Mouse (Mus musculus): Measurements from ENCODE around the gene Sema4d. TPM values are rescaled to one million over a fixed set of nuclear protein-coding genes. Genes with fewer than 3 reads are reported as not detected.
"Not testable (repeated sequence)": the region's sequence is repeated elsewhere in the genome, so short reads cannot be mapped to it uniquely, and the experiment has no call there.

The Sema4d gene
- polyA plus RNA-seq, 1 experiment from 2014 or later: 10.5 TPM

DNA sequence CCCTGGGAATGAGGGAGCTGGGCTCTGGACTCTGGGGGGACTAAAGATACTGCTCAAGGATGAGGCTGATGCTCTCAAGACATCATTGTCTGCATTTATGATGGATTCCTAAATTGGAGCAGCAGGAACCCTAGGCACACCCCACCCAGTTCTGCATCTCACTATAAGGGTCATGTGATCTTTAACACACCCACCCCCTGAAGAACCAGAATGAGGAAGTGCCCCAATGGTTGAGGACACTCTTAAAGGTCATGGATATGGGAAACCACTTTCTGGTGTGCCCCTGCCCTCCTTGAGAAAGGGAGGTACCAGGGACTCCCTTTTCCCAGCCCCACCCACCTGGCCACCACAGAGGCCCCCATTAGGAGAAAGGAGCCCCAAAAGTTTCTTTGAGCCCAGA lies 97.1 kb downstream of the Sema4d start:
- Histone ChIP-seq H3K4me2 (no peak overlapping the region), H3K9me3 (no peaks in the 10 kb centered on the region), H3K36me3 (peaks cover 19% of the 10 kb centered on the region), H3K4me1 (replicated peaks) (no peaks in the 10 kb centered on the region), H3K4me3 (no peak overlapping the region), H3K27me3 (no peaks in the 10 kb centered on the region), H3K9ac (no peak overlapping the region), H3K27ac (no peak overlapping the region)
- no peak for ATAC-seq (ENCODE audit: low FRiP score)

DNA sequence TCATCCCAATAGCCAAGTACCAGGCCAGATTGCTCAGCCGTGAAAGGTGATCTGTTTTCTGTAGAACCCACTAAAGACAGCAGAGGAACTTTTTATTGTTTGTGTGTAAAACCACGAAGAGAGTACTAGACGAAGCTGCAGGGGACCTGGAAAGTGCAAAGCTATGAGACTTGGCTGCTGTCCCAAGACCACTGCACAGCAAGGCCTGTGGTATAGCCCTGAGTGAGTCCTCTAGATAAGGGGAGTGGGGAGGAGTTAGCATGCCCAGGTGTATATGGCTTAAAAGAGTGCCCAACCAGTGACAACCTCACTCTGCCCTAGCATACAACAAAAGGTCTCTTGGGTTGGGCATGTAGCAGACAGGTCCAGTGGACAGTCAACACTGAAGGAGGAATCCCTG lies 104.9 kb downstream of the Sema4d start:
- Histone ChIP-seq H3K4me1 (replicated peaks) (no peaks in the 10 kb centered on the region), H3K9ac (no peak overlapping the region), H3K27ac (no peak overlapping the region), H3K4me3 (no peak overlapping the region), H3K36me3 (peaks cover 67% of the 10 kb centered on the region), H3K4me2 (no peak overlapping the region), H3K27me3 (no peaks in the 10 kb centered on the region), H3K9me3 (no peaks in the 10 kb centered on the region)
- no peak for ATAC-seq (ENCODE audit: low FRiP score)
- 50% methylated on average over 3 of the region's 3 CpGs for WGBS

DNA sequence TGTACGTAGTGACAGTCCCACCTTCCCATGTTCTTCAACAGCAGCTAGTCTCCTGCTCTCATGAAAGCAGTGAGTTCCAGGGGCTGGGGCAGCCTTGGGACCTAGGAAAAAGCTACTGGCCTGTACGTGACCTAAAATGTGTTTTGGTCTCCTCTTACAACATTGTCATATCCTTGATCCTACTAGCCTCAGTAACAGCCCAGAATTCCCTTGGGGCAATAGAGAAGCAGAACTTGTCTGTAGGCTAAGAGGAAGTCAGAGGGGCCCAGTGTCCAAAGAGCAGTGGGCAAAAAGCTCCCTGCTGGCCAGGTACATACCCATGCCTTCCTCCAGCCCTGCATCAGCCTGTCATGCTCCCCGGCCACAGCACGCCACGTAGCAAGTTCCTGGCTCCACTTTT lies 106.6 kb downstream of the Sema4d start:
- Histone ChIP-seq H3K27ac (no peak overlapping the region), H3K27me3 (no peaks in the 10 kb centered on the region), H3K9me3 (no peaks in the 10 kb centered on the region), H3K36me3 (peaks cover 84% of the 10 kb centered on the region), H3K4me3 (no peak overlapping the region), H3K9ac (no peak overlapping the region), H3K4me2 (no peak overlapping the region), H3K4me1 (replicated peaks) (no peaks in the 10 kb centered on the region)
- ATAC-seq (ENCODE audit: low FRiP score): no peak
- WGBS: 97% methylated on average over 5 of the region's 5 CpGs

DNA sequence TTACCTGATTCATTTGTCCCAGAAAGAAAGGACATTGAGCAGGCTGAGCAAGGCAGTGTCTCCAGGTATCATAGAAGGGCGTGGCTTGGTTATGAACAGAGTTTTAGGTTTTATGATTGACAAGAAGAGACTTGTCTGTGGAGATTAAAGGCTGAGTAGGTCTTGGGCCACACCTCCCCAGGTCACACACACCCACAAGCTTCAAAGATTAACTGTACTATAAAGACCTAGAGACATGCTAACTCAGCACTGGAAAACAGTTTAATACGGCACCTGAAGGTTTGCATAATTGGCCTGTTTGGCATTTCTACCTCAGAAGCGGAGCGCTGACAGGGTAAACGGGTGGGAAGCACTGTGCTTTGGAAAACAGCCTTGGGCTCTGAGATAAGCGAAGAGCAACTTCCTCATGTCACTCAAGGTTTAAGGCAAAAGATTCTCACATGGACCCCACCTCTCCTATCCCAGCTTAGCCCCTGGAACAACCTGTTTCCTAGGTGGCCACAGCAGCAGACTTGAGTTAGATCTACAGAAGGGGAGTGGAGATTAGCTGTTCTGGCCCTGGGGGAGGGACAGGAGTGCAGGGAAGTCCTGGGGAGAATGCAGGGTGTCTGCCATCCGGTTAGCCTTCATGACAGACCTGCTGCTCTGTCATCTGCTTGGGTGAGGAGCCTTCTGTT lies 108.1 kb downstream of the Sema4d start:
- H3K4me3 ChIP-seq: no peak overlapping the region
- no peaks in the 10 kb centered on the region for H3K9me3 ChIP-seq
- H3K36me3 ChIP-seq: peaks cover 87% of the 10 kb centered on the region
- no peak overlapping the region for H3K9ac ChIP-seq
- H3K4me2 ChIP-seq: no peak overlapping the region
- no peak overlapping the region for H3K27ac ChIP-seq
- WGBS: 92% methylated on average over 7 of the region's 7 CpGs
- ATAC-seq (ENCODE audit: low FRiP score): no peak
- H3K4me1 ChIP-seq (replicated peaks): no peaks in the 10 kb centered on the region
- H3K27me3 ChIP-seq: no peaks in the 10 kb centered on the region

DNA sequence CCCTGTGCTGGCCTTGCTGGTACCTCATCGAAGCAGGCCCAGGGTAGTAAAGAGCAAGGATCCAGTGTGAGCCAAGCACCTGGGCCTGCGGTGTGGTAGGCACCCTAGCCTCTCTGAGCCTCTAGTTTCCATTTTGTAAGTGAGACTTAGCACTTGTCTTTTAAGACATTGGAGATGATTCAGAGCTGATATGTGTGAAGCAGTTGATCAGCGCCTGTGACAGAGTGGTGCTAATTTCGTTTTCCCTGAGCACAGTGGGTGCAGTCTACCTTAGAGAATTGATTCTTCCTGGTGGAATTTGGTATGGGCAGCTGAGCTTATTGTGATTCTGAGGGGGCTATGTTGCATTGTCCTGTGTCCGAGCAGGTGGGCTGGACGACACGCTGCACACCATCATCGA lies 111.9 kb downstream of the Sema4d start:
- no peak overlapping the region for H3K4me3 ChIP-seq
- no peaks in the 10 kb centered on the region for H3K9me3 ChIP-seq
- H3K9ac ChIP-seq: no peak overlapping the region
- H3K4me2 ChIP-seq: no peak overlapping the region
- no peaks in the 10 kb centered on the region for H3K27me3 ChIP-seq
- no peak for ATAC-seq (ENCODE audit: low FRiP score)
- WGBS: 94% methylated on average over 8 of the region's 8 CpGs
- H3K4me1 ChIP-seq (replicated peaks): no peaks in the 10 kb centered on the region
- H3K36me3 ChIP-seq: peaks cover 98% of the 10 kb centered on the region
- H3K27ac ChIP-seq: no peak overlapping the region

DNA sequence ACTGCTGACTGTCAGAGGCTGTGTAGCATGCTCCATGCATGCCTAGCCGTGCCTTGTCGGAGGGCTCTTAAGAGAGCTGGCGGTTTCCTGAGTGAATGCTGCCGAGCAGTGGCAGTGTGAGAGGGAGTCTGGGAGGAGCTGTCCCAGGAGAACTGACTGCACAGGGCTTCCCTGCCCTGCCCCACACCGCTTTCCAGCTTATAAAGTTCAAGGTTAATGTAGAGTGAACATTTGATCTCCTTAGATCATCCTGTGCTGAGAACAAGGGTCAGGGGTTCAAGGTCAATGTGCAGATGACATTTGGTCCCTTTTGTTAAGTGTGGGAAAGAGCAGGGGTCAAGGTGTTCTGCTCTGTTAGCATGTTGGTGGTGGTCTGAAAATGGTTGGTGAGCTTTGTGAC lies 112.5 kb downstream of the Sema4d start:
- Histone ChIP-seq H3K36me3 (peaks cover 98% of the 10 kb centered on the region), H3K27ac (no peak overlapping the region), H3K4me2 (no peak overlapping the region), H3K9me3 (no peaks in the 10 kb centered on the region), H3K27me3 (no peaks in the 10 kb centered on the region), H3K4me1 (replicated peaks) (no peaks in the 10 kb centered on the region), H3K4me3 (no peak overlapping the region), H3K9ac (no peak overlapping the region)
- no peak for ATAC-seq (ENCODE audit: low FRiP score)
- WGBS: 94% methylated on average over 5 of the region's 5 CpGs

DNA sequence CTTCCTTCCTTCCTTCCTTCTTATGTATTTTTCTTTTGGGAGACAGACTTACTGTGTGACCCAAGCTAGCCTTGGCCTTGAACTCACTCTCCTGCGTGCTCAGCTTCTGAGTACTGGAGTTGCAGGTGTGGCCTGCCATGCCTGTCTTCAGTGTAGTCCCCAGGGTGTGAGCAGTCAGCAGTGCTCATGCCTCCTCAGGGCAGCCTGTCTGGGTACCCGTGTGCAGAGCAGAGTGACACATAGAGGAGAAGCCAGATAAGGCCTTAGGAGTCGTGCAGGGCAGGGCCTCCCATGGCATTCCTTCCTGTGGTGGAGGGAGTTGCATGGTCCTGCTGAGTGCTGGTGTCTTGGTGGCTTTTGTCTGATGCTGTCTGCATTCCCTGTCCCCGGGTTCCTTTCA lies 114.2 kb downstream of the Sema4d start:
- no peak for ATAC-seq (ENCODE audit: low FRiP score)
- Histone ChIP-seq H3K9ac (no peak overlapping the region), H3K27ac (no peak overlapping the region), H3K9me3 (no peaks in the 10 kb centered on the region), H3K4me3 (no peak overlapping the region), H3K27me3 (no peaks in the 10 kb centered on the region), H3K4me2 (no peak overlapping the region), H3K36me3 (peaks cover 98% of the 10 kb centered on the region), H3K4me1 (replicated peaks) (no peaks in the 10 kb centered on the region)
- 89% methylated on average over 4 of the region's 4 CpGs for WGBS

DNA sequence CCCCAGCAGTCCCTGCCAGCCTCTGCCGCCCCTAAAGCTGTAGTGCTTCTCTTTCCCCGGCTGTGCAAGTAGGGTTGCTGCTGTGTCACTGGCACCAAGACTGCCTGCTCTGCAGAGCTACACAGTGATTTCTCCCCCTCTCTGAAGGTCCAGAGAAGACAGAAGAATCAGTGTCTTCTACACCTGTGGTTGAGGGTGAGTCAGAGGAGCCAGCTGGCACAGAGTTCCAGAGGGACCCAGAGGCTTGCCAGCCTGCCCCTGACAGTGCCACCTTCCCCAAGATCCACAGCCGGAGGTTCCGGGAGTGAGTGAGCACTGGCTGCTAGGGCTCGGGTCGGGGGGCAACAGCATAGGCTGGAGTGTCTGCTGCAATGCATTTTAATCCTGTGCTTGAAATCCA lies 114.9 kb downstream of the Sema4d start:
- ATAC-seq (ENCODE audit: low FRiP score): no peak
- Histone ChIP-seq H3K4me3 (no peak overlapping the region), H3K4me2 (no peak overlapping the region), H3K4me1 (replicated peaks) (no peaks in the 10 kb centered on the region), H3K9ac (no peak overlapping the region), H3K27ac (no peak overlapping the region), H3K27me3 (no peaks in the 10 kb centered on the region), H3K9me3 (no peaks in the 10 kb centered on the region), H3K36me3 (peaks cover 100% of the 10 kb centered on the region)
- WGBS: 94% methylated on average over 6 of the region's 6 CpGs

DNA sequence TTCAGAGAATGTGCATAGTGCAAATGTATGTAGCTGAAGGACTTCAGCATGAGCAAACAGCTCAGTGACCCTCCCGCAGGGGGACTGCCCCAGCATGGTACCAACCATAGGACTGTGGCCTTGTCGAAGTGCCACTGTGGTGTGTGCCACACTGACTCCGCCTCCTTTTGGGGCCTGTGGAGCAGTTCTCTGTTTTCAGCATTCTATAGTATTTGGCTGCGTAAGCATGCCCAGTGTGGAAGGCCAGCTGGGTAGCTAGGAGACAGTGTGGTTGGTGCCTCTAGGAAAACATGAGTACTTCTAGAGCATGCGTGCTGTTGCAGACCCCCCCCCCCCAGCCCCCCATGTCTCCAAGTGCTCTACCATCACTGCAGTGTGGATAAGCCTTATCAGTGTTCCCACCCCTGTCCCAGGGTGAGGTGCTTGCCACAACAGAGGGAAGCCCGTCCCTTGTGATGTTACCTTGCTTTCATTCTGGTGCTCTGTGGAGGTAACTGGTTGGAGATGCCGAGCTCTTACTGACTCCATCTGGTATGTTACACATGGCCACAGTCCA lies 115.8 kb downstream of the Sema4d start:
- H3K9me3 ChIP-seq: no peaks in the 10 kb centered on the region
- peaks cover 98% of the 10 kb centered on the region for H3K36me3 ChIP-seq
- no peaks in the 10 kb centered on the region for H3K4me1 ChIP-seq (replicated peaks)
- no peaks in the 10 kb centered on the region for H3K27me3 ChIP-seq
- 93% methylated on average over 7 of the region's 7 CpGs for WGBS
- ATAC-seq (ENCODE audit: low FRiP score): no peak
- H3K4me2 ChIP-seq: no peak overlapping the region
- no peak overlapping the region for H3K27ac ChIP-seq
- H3K9ac ChIP-seq: no peak overlapping the region
- no peak overlapping the region for H3K4me3 ChIP-seq

DNA sequence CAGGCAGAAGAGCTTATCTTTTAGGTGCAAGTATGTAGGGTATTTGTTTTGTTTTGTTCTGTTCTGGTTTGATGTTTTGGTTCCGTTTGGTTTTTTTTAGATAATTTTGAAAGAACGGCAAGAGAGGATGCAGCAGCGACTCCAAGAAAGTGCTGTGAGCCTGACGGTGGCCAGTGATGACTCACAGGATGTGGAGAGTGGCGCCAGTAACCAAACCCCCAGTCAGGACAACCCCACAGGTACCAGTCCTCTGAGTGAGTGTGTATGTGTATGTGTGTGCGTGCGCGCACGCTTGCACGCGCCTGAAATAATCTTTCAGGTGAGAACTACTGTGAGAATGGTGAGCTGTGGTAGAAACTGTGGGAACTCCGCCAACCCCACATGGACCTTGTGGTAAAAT lies 116.5 kb downstream of the Sema4d start:
- Histone ChIP-seq H3K4me1 (replicated peaks) (no peaks in the 10 kb centered on the region), H3K4me2 (no peak overlapping the region), H3K4me3 (no peak overlapping the region), H3K9me3 (no peaks in the 10 kb centered on the region), H3K36me3 (peaks cover 91% of the 10 kb centered on the region), H3K9ac (no peak overlapping the region), H3K27ac (no peak overlapping the region), H3K27me3 (no peaks in the 10 kb centered on the region)
- no peak for ATAC-seq (ENCODE audit: low FRiP score)
- WGBS: 97% methylated on average over 12 of the region's 12 CpGs

DNA sequence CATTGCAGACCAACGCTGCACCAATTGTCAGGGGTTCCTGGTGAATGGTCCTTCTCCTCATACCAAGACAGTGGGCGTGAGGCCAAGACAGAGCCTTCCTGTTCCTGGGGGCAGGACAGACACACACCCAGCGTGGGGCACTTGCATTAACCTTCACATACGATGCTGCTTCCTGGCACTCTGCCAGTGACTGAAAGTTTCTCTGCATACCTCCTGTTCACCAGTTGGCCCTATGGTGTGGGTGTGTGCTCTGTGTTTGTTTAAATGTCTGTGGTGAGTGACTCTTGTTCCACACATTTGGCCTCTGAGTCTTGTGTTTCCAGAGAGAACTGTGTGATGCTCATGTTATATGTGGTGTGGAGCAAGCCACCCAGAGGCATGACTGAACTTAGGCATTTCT lies 116.9 kb downstream of the Sema4d start:
- no peak overlapping the region for H3K9ac ChIP-seq

DNA sequence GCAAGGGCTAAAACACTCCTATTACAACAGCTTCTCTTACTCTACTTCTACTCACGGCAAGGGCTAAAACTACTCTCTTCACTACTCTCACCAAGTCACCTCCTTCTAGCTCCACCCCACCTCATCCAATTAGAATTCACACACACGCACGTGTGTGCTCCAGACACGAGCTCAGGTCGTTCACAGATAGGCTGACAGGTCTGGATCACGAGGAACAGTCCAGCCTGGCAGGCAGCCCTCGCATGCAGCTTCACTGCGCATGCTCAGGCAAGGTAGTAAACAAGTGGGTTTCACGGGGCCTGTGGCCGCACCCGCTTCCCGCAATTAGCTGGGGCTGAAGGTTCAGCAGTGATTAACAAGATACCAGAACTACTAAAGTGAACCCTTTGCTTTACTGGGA lies 125.4 kb downstream of the Sema4d start:
- peaks cover 82% of the 10 kb centered on the region for H3K36me3 ChIP-seq
- not testable (repeated sequence) for H3K4me2 ChIP-seq; ATAC-seq (ENCODE audit: low FRiP score); H3K4me3 ChIP-seq; H3K27me3 ChIP-seq; H3K27ac ChIP-seq; H3K4me1 ChIP-seq (replicated peaks); H3K9ac ChIP-seq; H3K9me3 ChIP-seq
- whole genome bisulfite sequencing: 96% methylated on average over 12 of the region's 12 CpGs

More for the DNA sequence above, 116.9 kb downstream of the Sema4d start:
- no peaks in the 10 kb centered on the region for H3K27me3 ChIP-seq
- no peaks in the 10 kb centered on the region for H3K4me1 ChIP-seq (replicated peaks)
- H3K27ac ChIP-seq: no peak overlapping the region
- no peak for ATAC-seq (ENCODE audit: low FRiP score)
- no peak overlapping the region for H3K4me3 ChIP-seq
- no peaks in the 10 kb centered on the region for H3K9me3 ChIP-seq
- peaks cover 90% of the 10 kb centered on the region for H3K36me3 ChIP-seq
- 81% methylated on average over 4 of the region's 4 CpGs for WGBS
- no peak overlapping the region for H3K4me2 ChIP-seq

DNA sequence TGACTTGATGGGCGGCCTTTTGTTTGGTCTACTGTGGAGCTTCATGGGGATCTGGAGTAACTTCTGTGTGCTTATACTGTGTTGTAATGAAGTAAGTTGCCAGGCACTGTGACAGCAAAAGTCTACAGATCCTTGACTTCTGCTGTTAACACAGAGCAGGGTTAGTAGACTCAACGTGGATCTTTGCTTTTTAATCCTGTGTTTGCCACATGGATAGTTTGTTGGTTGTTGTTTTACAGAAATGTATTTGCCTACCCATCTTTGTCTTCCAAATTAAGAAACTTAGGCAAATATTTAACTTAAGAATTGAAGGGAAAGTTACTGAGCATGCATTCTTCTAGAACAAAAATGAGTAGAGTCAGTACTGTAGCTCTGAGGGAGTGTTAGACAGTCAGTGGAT lies 130.0 kb downstream of the Sema4d start:
- no peaks in the 10 kb centered on the region for H3K27me3 ChIP-seq
- H3K9me3 ChIP-seq: no peaks in the 10 kb centered on the region
- no peak for ATAC-seq (ENCODE audit: low FRiP score)
- peaks cover 92% of the 10 kb centered on the region for H3K36me3 ChIP-seq
- WGBS: 95% methylated on average over 2 of the region's 2 CpGs
- H3K4me1 ChIP-seq (replicated peaks): no peaks in the 10 kb centered on the region
- no peak overlapping the region for H3K4me2 ChIP-seq
- H3K27ac ChIP-seq: no peak overlapping the region
- H3K9ac ChIP-seq: no peak overlapping the region
- no peak overlapping the region for H3K4me3 ChIP-seq

Data from hindbrain, embryonic 13.5 days (tissue).